In genomic region chr3:67352128-67352762, GRCm38 (mm10) we compare ENCODE assay signal across 11 mouse cellular contexts. TPM values are rescaled to one million over a fixed set of nuclear protein-coding genes. Genes with fewer than 3 reads are reported as not detected.
DNase-seq lines count a peak whose midpoint lies in the region; ATAC-seq lines count a peak whose summit lies in the region.
"Had no signal": no experiment of that assay in that cellular context is flagged by ENCODE, and none has a peak within 500 bp of the region (broad histone marks: within the 10 kb centered on the region; RNA-seq: fewer than 3 reads in every experiment).

No protein-coding gene starts in this region.

- no peaks in the 10 kb centered on the region for H3K4me1 ChIP-seq in kidney, embryonic 16.5 days (ENCODE audit: insufficient read depth, low read length)

- no peak overlapping the region for H3K9ac ChIP-seq in kidney, embryonic 16.5 days (replicated peaks; ENCODE audit: low read length)

- peaks cover 4% of the 10 kb centered on the region; the same call in 1 of the 2 replicates for H3K36me3 ChIP-seq in kidney, embryonic 16.5 days (ENCODE audit: insufficient read depth, low read length)

- H3K9me3 ChIP-seq in kidney, embryonic 16.5 days (ENCODE audit: low read length) = no peaks in the 10 kb centered on the region

- H3K27ac ChIP-seq in kidney, embryonic 16.5 days (ENCODE audit: low read length) = no peak overlapping the region

- peak; percentile 32 to 45 for DNase-seq in adrenal gland, adult 18-20 months (ENCODE audit: low spot score in 2 of 2)
- DNase-seq in adrenal gland, adult 8-10 months = no peak
- peak; percentile 6 to 10 for DNase-seq in urinary bladder, postnatal 36 days (ENCODE audit: low spot score in 2 of 2)
- DNase-seq in urinary bladder, postnatal 4 days (ENCODE audit: low spot score in 2 of 2) = no peak
- peak; percentile 19 to 73 for DNase-seq in spleen, postnatal 4 days (ENCODE audit: low spot score in 2 of 2)

- H3K4me3 ChIP-seq in kidney, embryonic 16.5 days (ENCODE audit: low read length) = no peak overlapping the region

- 21% methylated on average over 1 of the region's 5 CpGs for WGBS in kidney, embryonic 16.5 days

- 0 out of 2 replicates have a peak, but pooled peaks have one; percentile 59 for ATAC-seq in erythroid progenitor cell, adult 5-6 weeks (replicated peaks; ENCODE audit: low FRiP score, poor library complexity, severe bottlenecking)
- ATAC-seq in kidney, embryonic 16.5 days (ENCODE audit: low FRiP score, low TSS enrichment) = peak; percentile 39; the same call in 1 of the 2 replicates
- peak; percentile 85 for ATAC-seq in megakaryocyte progenitor cell, adult 5-6 weeks (replicated peaks; ENCODE audit: poor library complexity)

- no peak overlapping the region for H3K4me2 ChIP-seq in kidney, embryonic 16.5 days (replicated peaks; ENCODE audit: low read depth, low read length)

- no peaks in the 10 kb centered on the region for H3K27me3 ChIP-seq in kidney, embryonic 16.5 days (ENCODE audit: insufficient read depth, low read length)

RNA-seq across cellular contexts. Expression of gene Mlf1, which starts 21.7 kb away (rescaled TPM):
- total RNA-seq in adrenal gland, adult 18-20 months (2021) = 1 to 10 TPM; 2.0 to 2.1 TPM
- 1 to 10 TPM; 1.1 to 3.5 (median 1.8) TPM for total RNA-seq in adrenal gland, adult 8-10 months (2022)
- not detected in 2 replicates for total RNA-seq in erythroid progenitor cell, adult 5-6 weeks (2015; ENCODE audit: low replicate concordance)
- total RNA-seq in erythroid progenitor cell, adult 5-6 weeks (2017; ENCODE audit: low replicate concordance) = not detected in 2 replicates
- polyA plus RNA-seq in kidney, embryonic 16.5 days (2015; fragmentation: Nextera tagmentation; extraction: Ambion mirVana) = 11.6 and 12.1 TPM in 2 replicates
- total RNA-seq in megakaryocyte progenitor cell, adult 5-6 weeks (2015) = not detected in 2 replicates
- total RNA-seq in megakaryocyte progenitor cell, adult 5-6 weeks (2017) = 0.33 and 1.4 TPM in 2 replicates

RNA-seq across cellular contexts. Expression of gene Gm17402, which starts 22.7 kb away (rescaled TPM):
- total RNA-seq in adrenal gland, adult 18-20 months (2021) = not detected
- not detected for total RNA-seq in adrenal gland, adult 8-10 months (2022)
- total RNA-seq in erythroid progenitor cell, adult 5-6 weeks (2015; ENCODE audit: low replicate concordance) = not detected in 2 replicates
- not detected in 2 replicates for total RNA-seq in erythroid progenitor cell, adult 5-6 weeks (2017; ENCODE audit: low replicate concordance)
- polyA plus RNA-seq in kidney, embryonic 16.5 days (2015; fragmentation: Nextera tagmentation; extraction: Ambion mirVana) = not detected in 2 replicates
- not detected in 2 replicates for total RNA-seq in megakaryocyte progenitor cell, adult 5-6 weeks (2015)
- not detected in 2 replicates for total RNA-seq in megakaryocyte progenitor cell, adult 5-6 weeks (2017)
- total RNA-seq: layer of hippocampus, postnatal 14 days had no signal
- polyA plus RNA-seq: C2C12; testis, adult 2 months had no signal

Comparison
In these comparisons a context has a peak if more than half of its experiments do, and no peak if none do; other contexts are left out.
1. DNase-seq: peak in adrenal gland, adult 18-20 months (2 of 2), urinary bladder, postnatal 36 days (2 of 2) and spleen, postnatal 4 days (2 of 2); none in adrenal gland, adult 8-10 months (single experiment) and urinary bladder, postnatal 4 days (0 of 2).
2. Peak in every context shown above with its lines, with median percentiles within 50 percentile points of each other: ATAC-seq.